In genomic region chr13:112486676-112487075, GRCm38 (mm10) we compare ENCODE assay signal across 18 mouse cellular contexts.
"Had no signal": no experiment of that assay in that cellular context is flagged by ENCODE, and none has a peak within 500 bp of the region (broad histone marks: within the 10 kb centered on the region; RNA-seq: fewer than 3 reads in every experiment).

No protein-coding gene starts in this region.

- H3K27ac ChIP-seq: kidney, postnatal 0 days; layer of hippocampus, adult 2 months; liver, embryonic 12.5 days; liver, embryonic 15.5 days; lung, embryonic 15.5 days; midbrain, embryonic 10.5 days; midbrain, embryonic 13.5 days; neural tube, embryonic 13.5 days; stomach, embryonic 15.5 days had no signal

- H3K9me3 ChIP-seq: liver, embryonic 15.5 days; lung, embryonic 15.5 days; midbrain, embryonic 10.5 days; midbrain, embryonic 13.5 days; neural tube, embryonic 13.5 days; stomach, embryonic 15.5 days had no signal

- H3K27me3 ChIP-seq: liver, embryonic 12.5 days; liver, embryonic 15.5 days; lung, embryonic 15.5 days; megakaryocyte, embryonic 14.5 days; midbrain, embryonic 13.5 days; neural tube, embryonic 13.5 days; stomach, embryonic 15.5 days had no signal

- DNase-seq: layer of hippocampus, adult 9-11 months; lung, adult 18-20 months; lung, postnatal 10 days; lung, postnatal 36 days; retina, postnatal 1 day; thymus, adult 18-20 months; thymus, postnatal 36 days had no signal

- H3K4me1 ChIP-seq: liver, embryonic 15.5 days; lung, embryonic 15.5 days; megakaryocyte, embryonic 14.5 days; midbrain, embryonic 10.5 days; midbrain, embryonic 13.5 days; neural tube, embryonic 13.5 days; stomach, embryonic 15.5 days had no signal

- H3K4me3 ChIP-seq: layer of hippocampus, adult 2 months; liver, embryonic 12.5 days; liver, embryonic 15.5 days; lung, embryonic 15.5 days; megakaryocyte, embryonic 14.5 days; midbrain, embryonic 10.5 days; midbrain, embryonic 13.5 days; myocyte; neural tube, embryonic 13.5 days; stomach, embryonic 15.5 days had no signal

- H3K9ac ChIP-seq: liver, embryonic 12.5 days; liver, embryonic 15.5 days; lung, embryonic 15.5 days; midbrain, embryonic 13.5 days; neural tube, embryonic 13.5 days; stomach, embryonic 15.5 days had no signal
